Mouse (Mus musculus): ENCODE data around the gene Pde4c. TPM values are rescaled to one million over a fixed set of nuclear protein-coding genes. Genes with fewer than 3 reads are reported as not detected.

The Pde4c gene
- polyA plus RNA-seq, 1 experiment from 2014 or later = 0.19 TPM

DNA sequence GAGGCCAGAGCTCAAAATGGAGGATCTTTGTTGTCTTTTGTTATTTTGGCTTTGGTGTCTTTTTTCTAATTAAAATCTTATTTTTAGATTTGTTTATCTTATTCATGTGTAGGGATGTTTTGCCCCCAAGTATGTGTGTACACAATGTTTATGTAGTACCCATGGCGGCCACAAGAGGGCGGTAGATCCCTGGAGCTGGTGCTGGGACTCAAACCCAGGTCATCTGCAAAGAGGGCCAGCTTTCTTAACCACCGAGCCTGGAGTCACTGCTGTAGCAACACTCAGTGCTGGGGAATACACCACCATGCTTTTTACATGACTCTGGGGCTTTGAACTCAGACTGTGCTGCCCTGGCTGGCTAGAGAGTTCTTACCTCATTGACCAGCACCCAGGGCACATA is 39.8 kb downstream of the Pde4c start:
- no peaks in the 10 kb centered on the region for H3K27me3 ChIP-seq
- WGBS = 7% methylated on average over 3 of the region's 3 CpGs
- no peak overlapping the region for H3K4me2 ChIP-seq
- H3K4me3 ChIP-seq = no peak overlapping the region
- no peak for ATAC-seq (replicated peaks; ENCODE audit: insufficient number of reproducible peaks, insufficient read depth, low FRiP score, low read depth)
- no peak overlapping the region for H3K9ac ChIP-seq
- H3K4me1 ChIP-seq (replicated peaks) = peaks cover 46% of the 10 kb centered on the region
- H3K36me3 ChIP-seq = peaks cover 7% of the 10 kb centered on the region
- H3K27ac ChIP-seq = no peak overlapping the region
- H3K9me3 ChIP-seq (replicated peaks) = no peaks in the 10 kb centered on the region

DNA sequence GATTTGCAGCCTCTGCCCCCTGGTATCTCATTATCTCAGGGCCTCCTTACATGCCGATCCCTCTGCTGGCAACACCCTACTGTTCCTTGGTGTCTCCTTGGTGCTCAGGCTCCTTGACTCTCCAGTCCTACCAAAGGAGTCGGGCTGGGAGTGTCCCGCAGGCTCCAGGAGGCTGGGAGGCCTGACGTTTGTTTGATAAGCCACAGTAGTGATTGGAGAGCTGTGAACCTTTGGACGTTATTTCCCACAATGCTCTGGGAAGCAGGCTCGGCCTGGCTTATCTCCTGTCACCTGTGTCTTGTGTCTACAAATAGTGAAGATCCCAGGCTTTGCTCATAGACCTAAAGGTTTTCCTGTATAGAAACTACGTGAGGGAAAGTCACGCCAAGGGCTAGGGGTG is 40.5 kb downstream of the Pde4c start:
- H3K27me3 ChIP-seq = no peaks in the 10 kb centered on the region
- no peak for ATAC-seq (replicated peaks; ENCODE audit: insufficient number of reproducible peaks, insufficient read depth, low FRiP score, low read depth)
- no peak overlapping the region for H3K9ac ChIP-seq
- no peak overlapping the region for H3K27ac ChIP-seq
- no peaks in the 10 kb centered on the region for H3K9me3 ChIP-seq (replicated peaks)
- WGBS = 55% methylated on average over 8 of the region's 8 CpGs
- peaks cover 10% of the 10 kb centered on the region for H3K36me3 ChIP-seq
- no peak overlapping the region for H3K4me2 ChIP-seq
- peaks cover 40% of the 10 kb centered on the region for H3K4me1 ChIP-seq (replicated peaks)
- no peak overlapping the region for H3K4me3 ChIP-seq

DNA sequence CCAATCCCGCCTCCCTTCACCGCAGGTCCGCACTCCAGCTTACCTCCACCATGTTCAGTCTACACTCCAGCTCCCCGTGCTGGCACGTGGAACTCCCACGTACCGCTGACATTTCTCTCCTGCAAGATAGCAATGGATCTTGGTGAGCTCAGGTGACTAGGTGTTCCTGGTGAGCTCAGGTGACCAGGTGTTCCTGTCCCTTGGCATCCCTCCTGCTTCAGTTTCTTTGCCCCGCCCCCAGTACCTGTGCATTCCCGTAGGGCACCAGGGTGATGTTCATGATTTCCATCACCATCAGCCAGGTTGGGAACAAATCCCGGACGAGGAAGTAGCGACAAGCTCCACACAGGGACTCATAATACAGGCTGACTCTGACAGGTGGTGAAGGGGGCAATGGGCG is 41.2 kb downstream of the Pde4c start:
- H3K4me2 ChIP-seq = 0 out of 2 replicates have a peak overlapping the region, but pooled peaks have one; percentile 92

DNA sequence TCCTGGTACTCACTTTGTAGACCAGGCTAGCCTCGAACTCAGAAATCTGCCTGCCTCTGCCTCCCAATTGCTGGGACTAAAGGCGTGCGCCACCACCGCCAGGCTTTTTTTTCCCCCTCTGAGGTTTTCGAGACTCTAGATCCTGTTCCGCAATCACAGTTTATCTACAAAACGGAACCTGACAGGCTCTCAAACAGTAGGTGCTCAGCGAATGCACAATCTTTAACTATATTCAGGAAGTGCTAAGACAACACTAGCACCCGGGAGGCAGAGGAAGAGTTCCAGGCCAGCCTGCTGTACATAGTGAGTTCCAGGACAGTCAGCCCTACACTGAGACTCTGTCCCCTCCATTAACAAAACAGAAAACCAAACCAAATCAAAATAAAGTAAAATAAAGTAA is 41.8 kb downstream of the Pde4c start:
- Histone ChIP-seq H3K4me2 (peak overlapping the region; percentile 92), H3K27ac (0 out of 2 replicates have a peak overlapping the region, but pooled peaks have one; percentile 45), H3K4me1 (replicated peaks) (peaks cover 31% of the 10 kb centered on the region)

More for the DNA sequence above, 41.2 kb downstream of the Pde4c start:
- Histone ChIP-seq H3K36me3 (peaks cover 12% of the 10 kb centered on the region), H3K9ac (no peak overlapping the region), H3K27me3 (no peaks in the 10 kb centered on the region), H3K27ac (no peak overlapping the region), H3K4me1 (replicated peaks) (peaks cover 37% of the 10 kb centered on the region), H3K4me3 (no peak overlapping the region), H3K9me3 (replicated peaks) (no peaks in the 10 kb centered on the region)
- ATAC-seq (replicated peaks; ENCODE audit: insufficient number of reproducible peaks, insufficient read depth, low FRiP score, low read depth) = no peak
- WGBS = 92% methylated on average over 13 of the region's 13 CpGs

DNA sequence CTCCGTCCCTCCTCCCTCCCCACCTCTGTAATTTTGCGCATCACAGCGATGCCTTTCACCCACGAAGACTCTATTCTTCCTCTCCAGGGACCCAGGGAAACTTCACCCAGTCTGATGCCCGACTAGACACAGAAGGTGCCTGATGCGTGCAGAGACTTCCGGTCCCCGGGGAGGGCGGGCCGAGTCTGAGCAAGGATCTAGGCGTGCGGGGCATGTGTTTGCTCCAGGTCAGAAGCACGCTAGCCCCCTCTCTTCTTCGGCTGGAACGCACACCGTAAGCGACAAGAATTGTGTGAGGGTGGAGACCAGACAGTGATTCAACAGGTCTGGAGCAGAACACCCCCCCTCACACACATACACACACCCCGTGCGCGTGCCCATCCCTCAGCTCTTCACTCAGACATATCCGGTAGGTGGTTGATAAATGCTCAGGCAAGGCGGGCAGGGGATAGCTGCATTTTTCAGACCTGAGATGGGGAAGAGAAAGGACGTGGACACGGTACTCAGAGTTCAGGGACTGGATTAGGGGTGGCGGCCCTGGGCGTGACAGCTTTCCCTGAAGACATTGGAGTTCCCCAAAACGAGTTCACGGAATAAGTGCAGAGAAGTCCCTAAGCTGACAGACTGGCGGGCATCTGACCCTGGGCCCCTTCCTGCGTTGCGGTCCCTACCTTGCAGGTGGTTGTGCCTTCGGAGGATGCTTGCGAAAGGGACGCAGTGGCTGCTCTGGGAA is 42.5 kb downstream of the Pde4c start:
- peaks cover 30% of the 10 kb centered on the region for H3K4me1 ChIP-seq (replicated peaks)
- H3K27ac ChIP-seq = peak overlapping the region; percentile 45; the same call in 1 of the 2 replicates
- ATAC-seq (replicated peaks; ENCODE audit: insufficient number of reproducible peaks, insufficient read depth, low FRiP score, low read depth) = 0 out of 2 replicates have a peak, but pooled peaks have one; percentile 8
- peak overlapping the region; percentile 52 for H3K4me3 ChIP-seq
- H3K4me2 ChIP-seq = peak overlapping the region; percentile 92
- peaks cover 23% of the 10 kb centered on the region for H3K36me3 ChIP-seq
- H3K27me3 ChIP-seq = no peaks in the 10 kb centered on the region
- no peaks in the 10 kb centered on the region for H3K9me3 ChIP-seq (replicated peaks)
- 2% methylated on average over 34 of the region's 34 CpGs for whole genome bisulfite sequencing
- H3K9ac ChIP-seq = peak overlapping the region; percentile 65

More for the DNA sequence above, 41.8 kb downstream of the Pde4c start:
- Histone ChIP-seq H3K36me3 (peaks cover 16% of the 10 kb centered on the region), H3K4me3 (peak overlapping the region; percentile 52), H3K9me3 (replicated peaks) (no peaks in the 10 kb centered on the region), H3K27me3 (no peaks in the 10 kb centered on the region), H3K9ac (0 out of 2 replicates have a peak overlapping the region, but pooled peaks have one; percentile 65)
- 65% methylated on average over 9 of the region's 9 CpGs for WGBS
- no peak for ATAC-seq (replicated peaks; ENCODE audit: insufficient number of reproducible peaks, insufficient read depth, low FRiP score, low read depth)

DNA sequence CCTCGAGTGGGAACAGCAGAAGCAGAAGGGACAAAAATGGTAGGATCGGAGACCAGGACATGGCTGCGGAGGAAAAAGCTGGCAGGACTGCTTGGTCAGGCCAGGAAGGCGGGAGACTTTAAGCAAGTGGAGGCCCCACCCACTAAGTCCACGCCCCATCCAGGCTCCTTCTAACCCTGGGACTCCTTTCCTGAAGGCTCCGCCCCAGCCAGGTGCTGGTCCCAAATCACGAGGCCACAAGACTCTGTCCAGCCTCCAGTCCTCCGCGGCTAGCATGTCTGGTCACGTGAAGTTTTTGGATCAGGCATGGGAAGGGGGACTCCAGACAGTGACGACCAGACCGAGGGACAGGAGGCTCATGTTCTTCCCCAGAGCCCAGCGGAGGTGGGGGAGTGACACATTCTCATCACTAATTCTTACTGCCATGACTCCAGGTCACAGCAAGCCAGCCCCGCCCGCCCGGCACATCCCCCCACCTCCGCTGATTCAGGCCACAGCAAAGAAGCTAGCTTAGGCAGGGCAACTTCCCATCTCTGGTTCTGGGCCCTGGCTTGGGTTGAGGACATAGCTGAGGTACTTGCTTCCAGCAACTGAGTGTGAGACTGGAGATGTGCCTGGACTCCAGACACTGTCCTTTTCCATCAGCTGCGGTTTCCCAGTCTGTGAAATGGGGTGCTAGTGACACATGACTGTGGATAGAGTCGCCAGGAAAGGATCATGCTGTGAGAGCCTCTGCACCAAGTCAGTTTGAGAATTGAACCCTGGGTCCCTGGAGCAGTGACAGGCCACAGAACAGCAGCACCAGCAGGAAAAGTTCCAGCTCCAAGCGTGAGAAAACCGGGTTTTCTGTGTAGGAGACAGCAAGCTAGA is 43.3 kb downstream of the Pde4c start:
- peak overlapping the region; percentile 45; the same call in 1 of the 2 replicates for H3K27ac ChIP-seq
- H3K4me3 ChIP-seq = peak overlapping the region; percentile 52
- H3K36me3 ChIP-seq = peaks cover 30% of the 10 kb centered on the region
- peak overlapping the region; percentile 65 for H3K9ac ChIP-seq
- H3K4me1 ChIP-seq (replicated peaks) = peaks cover 24% of the 10 kb centered on the region
- peak; percentile 37 for ATAC-seq (replicated peaks; ENCODE audit: insufficient number of reproducible peaks, insufficient read depth, low FRiP score, low read depth)
- peak overlapping the region; percentile 92 for H3K4me2 ChIP-seq
- WGBS = 10% methylated on average over 21 of the region's 21 CpGs
- H3K27me3 ChIP-seq = no peaks in the 10 kb centered on the region
- H3K9me3 ChIP-seq (replicated peaks) = no peaks in the 10 kb centered on the region

DNA sequence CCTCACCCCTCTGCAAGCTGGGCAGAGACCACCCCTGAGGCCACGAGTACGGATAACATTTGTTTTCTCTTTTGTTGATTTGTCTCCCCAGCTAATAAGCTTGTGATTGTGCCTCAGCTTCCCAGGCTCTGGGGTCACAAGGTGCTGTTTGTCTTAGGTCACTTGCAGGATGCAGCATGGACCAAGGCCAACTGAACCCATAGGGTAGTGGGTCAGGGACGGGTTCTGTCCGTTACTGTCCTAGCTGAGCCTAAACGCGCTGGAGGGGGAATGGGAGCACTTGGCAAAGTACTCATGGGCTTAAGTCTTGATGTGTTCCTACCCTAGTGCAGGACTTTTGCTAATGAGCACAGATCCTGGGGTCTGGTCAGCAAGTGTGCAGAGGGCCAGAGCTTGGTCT is 44.0 kb downstream of the Pde4c start:
- 77% methylated on average over 6 of the region's 6 CpGs for WGBS
- H3K9ac ChIP-seq = no peak overlapping the region
- H3K4me1 ChIP-seq (replicated peaks) = peaks cover 24% of the 10 kb centered on the region
- no peak overlapping the region for H3K27ac ChIP-seq
- H3K4me2 ChIP-seq = 0 out of 2 replicates have a peak overlapping the region, but pooled peaks have one; percentile 11
- no peak for ATAC-seq (replicated peaks; ENCODE audit: insufficient number of reproducible peaks, insufficient read depth, low FRiP score, low read depth)
- H3K9me3 ChIP-seq (replicated peaks) = no peaks in the 10 kb centered on the region
- peaks cover 35% of the 10 kb centered on the region for H3K36me3 ChIP-seq
- no peak overlapping the region for H3K4me3 ChIP-seq
- no peaks in the 10 kb centered on the region for H3K27me3 ChIP-seq

DNA sequence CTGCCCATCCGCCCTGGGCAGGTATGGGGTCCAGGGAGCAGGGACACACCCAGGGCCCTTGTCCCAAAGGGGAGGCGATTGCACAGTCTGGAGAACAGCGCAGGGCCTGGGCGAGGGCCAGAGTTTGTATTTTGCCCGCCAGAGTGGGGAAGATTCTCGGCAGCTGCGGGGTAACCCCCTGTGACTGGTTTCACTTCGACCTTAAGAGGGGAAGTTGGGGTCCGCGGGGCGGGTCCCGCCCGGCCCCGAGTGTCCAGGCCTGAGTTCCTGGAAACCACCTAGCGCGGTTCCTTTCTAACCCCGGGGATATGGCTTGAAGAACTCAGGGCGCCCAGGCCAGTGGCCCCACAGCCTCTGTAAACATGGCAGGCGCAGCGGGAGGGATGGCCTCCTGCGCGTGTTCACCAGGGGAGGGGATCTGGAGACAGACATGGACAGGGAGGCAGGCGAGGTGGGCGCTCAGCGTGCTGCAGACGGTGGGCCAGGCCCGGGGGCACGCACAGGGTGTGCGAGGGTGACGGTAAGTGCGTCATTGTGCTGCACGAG is 44.8 kb downstream of the Pde4c start:
- WGBS = 89% methylated on average over 32 of the region's 32 CpGs
- Histone ChIP-seq H3K4me2 (no peak overlapping the region), H3K9ac (no peak overlapping the region), H3K27ac (no peak overlapping the region), H3K4me1 (replicated peaks) (peaks cover 27% of the 10 kb centered on the region), H3K27me3 (no peaks in the 10 kb centered on the region), H3K9me3 (replicated peaks) (no peaks in the 10 kb centered on the region), H3K36me3 (peaks cover 35% of the 10 kb centered on the region), H3K4me3 (no peak overlapping the region)
- ATAC-seq (replicated peaks; ENCODE audit: insufficient number of reproducible peaks, insufficient read depth, low FRiP score, low read depth) = no peak

DNA sequence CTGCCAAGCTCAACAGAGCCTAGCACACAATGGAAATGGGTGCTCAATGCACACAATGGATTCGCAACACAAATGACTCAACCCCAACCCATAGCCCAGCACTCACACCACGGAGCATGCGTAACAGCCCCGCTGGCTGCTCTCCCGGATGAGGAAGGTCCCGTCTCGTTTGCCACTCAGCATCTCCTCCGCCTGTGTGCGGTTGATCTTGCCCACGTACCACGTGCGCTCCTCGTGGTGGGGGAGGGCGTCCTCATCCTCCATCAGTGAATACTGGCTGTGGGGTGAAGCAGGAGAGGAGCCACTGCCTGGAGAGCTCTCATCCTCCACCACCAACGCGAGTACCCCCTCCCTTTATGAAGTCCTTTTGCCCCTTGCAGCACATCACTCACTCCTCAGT is 45.4 kb downstream of the Pde4c start:
- no peak for ATAC-seq (replicated peaks; ENCODE audit: insufficient number of reproducible peaks, insufficient read depth, low FRiP score, low read depth)
- Histone ChIP-seq H3K4me2 (no peak overlapping the region), H3K27ac (no peak overlapping the region), H3K27me3 (no peaks in the 10 kb centered on the region), H3K9ac (no peak overlapping the region), H3K4me3 (no peak overlapping the region), H3K9me3 (replicated peaks) (no peaks in the 10 kb centered on the region), H3K36me3 (peaks cover 35% of the 10 kb centered on the region), H3K4me1 (replicated peaks) (peaks cover 33% of the 10 kb centered on the region)
- 78% methylated on average over 16 of the region's 16 CpGs for WGBS

DNA sequence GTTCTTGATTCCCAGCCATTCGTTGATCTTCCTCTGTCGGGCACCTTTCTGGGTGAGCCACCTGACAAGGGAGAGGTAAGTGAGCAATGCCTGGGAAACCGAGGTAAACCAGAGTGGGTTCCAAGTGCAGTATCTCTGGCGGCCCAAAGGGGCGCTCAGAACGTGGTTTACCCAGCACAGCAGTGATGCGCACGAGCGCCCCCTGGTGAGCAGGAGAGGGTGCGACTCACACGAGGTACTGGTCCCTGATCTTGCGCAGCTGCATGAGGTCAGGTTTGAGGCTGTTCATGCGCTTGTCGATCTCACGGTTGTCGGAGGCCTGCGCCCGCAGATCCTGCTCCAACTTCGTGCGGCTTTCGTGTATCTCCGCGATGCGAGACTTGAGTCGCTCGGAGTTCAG is 45.8 kb downstream of the Pde4c start:
- Histone ChIP-seq H3K4me2 (no peak overlapping the region), H3K27me3 (no peaks in the 10 kb centered on the region), H3K4me3 (no peak overlapping the region), H3K36me3 (peaks cover 38% of the 10 kb centered on the region), H3K4me1 (replicated peaks) (peaks cover 37% of the 10 kb centered on the region), H3K27ac (no peak overlapping the region), H3K9me3 (replicated peaks) (no peaks in the 10 kb centered on the region), H3K9ac (no peak overlapping the region)
- ATAC-seq (replicated peaks; ENCODE audit: insufficient number of reproducible peaks, insufficient read depth, low FRiP score, low read depth) = peak; percentile 47
- WGBS = 4% methylated on average over 26 of the region's 26 CpGs

DNA sequence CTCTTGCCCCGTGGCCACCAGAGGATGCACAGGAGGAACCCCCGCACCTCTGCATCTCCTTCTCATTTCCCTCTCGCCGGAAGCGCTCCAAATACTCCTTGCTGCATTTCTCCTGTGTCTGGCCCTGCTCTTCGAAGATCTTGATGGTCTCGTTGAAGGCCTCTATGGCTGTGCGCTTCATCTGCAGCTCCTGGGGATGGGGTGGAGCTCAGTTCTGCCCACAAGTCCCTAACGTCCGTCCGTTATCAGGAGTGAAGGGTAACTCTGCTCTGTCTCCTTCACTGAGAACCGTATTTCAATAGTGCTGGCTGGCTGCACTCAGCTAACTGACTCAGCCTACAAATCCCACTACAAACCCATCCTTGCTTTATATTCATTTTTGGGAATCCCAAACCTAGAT is 46.3 kb downstream of the Pde4c start:
- Histone ChIP-seq H3K9ac (no peak overlapping the region), H3K4me2 (no peak overlapping the region), H3K27ac (no peak overlapping the region), H3K9me3 (replicated peaks) (no peaks in the 10 kb centered on the region), H3K4me3 (no peak overlapping the region), H3K4me1 (replicated peaks) (peaks cover 42% of the 10 kb centered on the region), H3K36me3 (peaks cover 39% of the 10 kb centered on the region), H3K27me3 (no peaks in the 10 kb centered on the region)
- no peak for ATAC-seq (replicated peaks; ENCODE audit: insufficient number of reproducible peaks, insufficient read depth, low FRiP score, low read depth)
- 69% methylated on average over 12 of the region's 12 CpGs for WGBS
